Mouse (Mus musculus): ENCODE data around the gene Sar1a. TPM values are rescaled to one million over a fixed set of nuclear protein-coding genes. Genes with fewer than 3 reads are reported as not detected.

The Sar1a gene
- polyA plus RNA-seq, 1 experiment from 2014 or later, result 232 TPM

GRCm38 (mm10) chr10:61657985-61658384 lies 22.1 kb upstream of the Sar1a start:
- H3K27me3 ChIP-seq (ENCODE audit: low read depth, poor library complexity, severe bottlenecking), result no peaks in the 10 kb centered on the region
- no peaks in the 10 kb centered on the region for H3K9me3 ChIP-seq (replicated peaks)
- H3K27ac ChIP-seq (replicated peaks), result no peak overlapping the region
- DNase-seq (ENCODE audit: low spot score), result peak; percentile 18
- 37% methylated on average over 4 of the region's 4 CpGs for WGBS
- no peak overlapping the region for H3K4me3 ChIP-seq
- H3K4me1 ChIP-seq, result no peaks in the 10 kb centered on the region
- peaks cover 83% of the 10 kb centered on the region for H3K36me3 ChIP-seq

DNA sequence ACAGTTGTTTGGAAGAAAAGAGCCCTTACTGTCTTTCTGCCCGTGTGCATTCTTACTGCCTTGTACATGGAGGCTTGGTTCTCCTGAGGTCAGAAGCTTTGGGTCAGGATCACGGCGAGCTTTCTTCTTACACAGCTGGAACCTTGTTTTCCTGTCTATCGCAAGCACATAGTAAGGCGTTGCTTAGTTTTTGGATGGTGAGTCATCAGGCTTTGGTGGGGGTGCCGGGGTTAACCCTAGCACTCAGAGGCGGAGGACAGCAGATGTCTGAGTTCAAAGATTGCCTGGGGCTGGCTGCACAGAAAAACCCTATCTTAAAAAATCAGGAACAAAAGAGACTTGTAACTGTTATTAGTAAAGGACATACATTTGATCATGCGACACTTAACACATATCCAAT lies 18.2 kb upstream of the Sar1a start:
- no peak for DNase-seq (ENCODE audit: low spot score)
- peaks cover 88% of the 10 kb centered on the region for H3K36me3 ChIP-seq
- WGBS, result 81% methylated on average over 8 of the region's 8 CpGs
- H3K4me1 ChIP-seq, result no peaks in the 10 kb centered on the region
- no peak overlapping the region for H3K4me3 ChIP-seq
- no peaks in the 10 kb centered on the region for H3K9me3 ChIP-seq (replicated peaks)
- H3K27ac ChIP-seq (replicated peaks), result no peak overlapping the region
- H3K27me3 ChIP-seq (ENCODE audit: low read depth, poor library complexity, severe bottlenecking), result no peaks in the 10 kb centered on the region

DNA sequence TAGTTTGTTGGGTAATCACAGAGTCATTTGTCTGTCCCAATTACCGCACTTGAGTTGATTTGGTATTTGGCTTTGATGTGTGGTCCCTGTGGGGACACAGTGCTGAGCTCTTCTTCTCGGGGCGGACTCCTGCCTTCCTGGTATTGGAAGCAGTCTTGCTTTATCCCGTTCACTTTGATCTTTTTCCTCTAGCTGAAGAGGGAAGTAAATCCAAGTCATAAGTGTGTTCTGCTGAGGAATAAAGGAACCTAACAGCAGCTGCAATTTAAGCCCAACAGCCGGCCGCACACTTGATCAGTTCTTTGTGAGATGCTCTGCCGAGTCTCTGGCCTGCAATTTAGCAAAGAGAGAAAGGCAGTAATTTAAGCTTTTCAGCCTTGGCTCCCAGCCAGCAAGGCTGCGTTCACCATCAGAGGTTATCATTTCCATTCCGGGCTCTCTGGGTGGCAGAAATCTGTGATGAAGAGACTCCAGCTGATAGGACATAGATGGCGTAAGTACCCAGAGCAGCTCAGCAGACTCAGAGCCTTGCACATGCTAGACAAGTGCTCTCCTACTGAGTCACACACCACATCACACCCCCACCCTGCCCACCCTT lies 17.6 kb upstream of the Sar1a start:
- H3K9me3 ChIP-seq (replicated peaks), result no peaks in the 10 kb centered on the region
- no peak overlapping the region for H3K27ac ChIP-seq (replicated peaks)
- H3K27me3 ChIP-seq (ENCODE audit: low read depth, poor library complexity, severe bottlenecking), result no peaks in the 10 kb centered on the region
- no peak overlapping the region for H3K4me3 ChIP-seq
- H3K36me3 ChIP-seq, result peaks cover 88% of the 10 kb centered on the region
- DNase-seq (ENCODE audit: low spot score), result no peak
- 86% methylated on average over 10 of the region's 10 CpGs for WGBS
- no peaks in the 10 kb centered on the region for H3K4me1 ChIP-seq

DNA sequence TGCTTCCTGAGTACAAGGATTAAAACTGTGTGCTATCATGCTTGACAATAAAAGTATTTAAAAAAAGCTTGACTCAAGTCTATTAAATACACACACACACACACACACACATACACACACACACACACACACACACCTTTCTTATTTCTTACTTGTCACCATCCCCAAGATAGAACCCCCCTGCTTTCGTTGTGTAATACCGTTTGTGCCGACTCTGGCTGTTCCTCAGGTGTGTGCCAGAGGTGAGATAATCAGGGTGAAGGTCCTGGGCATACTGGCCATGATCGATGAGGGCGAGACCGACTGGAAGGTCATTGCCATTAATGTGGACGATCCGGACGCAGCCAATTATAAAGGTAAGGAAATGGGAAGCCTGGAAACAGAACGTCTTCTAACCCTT lies 15.0 kb upstream of the Sar1a start:
- H3K27me3 ChIP-seq (ENCODE audit: low read depth, poor library complexity, severe bottlenecking), result no peaks in the 10 kb centered on the region
- no peak for DNase-seq (ENCODE audit: low spot score)
- H3K36me3 ChIP-seq, result peaks cover 100% of the 10 kb centered on the region
- H3K27ac ChIP-seq (replicated peaks), result no peak overlapping the region
- no peaks in the 10 kb centered on the region for H3K4me1 ChIP-seq
- H3K4me3 ChIP-seq, result no peak overlapping the region
- 93% methylated on average over 10 of the region's 10 CpGs for WGBS
- no peaks in the 10 kb centered on the region for H3K9me3 ChIP-seq (replicated peaks)

DNA sequence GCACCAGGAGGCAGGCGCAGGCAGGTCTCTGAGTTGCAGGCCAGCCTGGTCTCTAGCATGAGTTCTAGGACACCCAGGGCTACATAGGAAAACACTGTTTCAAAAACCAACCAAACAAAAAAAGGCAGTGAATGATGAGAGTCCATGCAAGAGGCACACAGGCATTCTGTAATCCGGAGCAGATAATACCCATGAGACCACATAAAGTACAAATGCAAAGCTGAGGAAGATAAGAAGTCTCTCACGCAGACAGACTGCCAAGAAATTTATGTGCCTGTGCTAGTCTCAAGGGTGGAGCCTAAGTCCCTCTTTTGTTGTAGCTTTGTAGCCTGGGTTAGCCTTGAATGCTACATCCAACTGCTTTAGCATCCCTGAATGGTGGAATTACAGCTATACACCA lies 14.4 kb upstream of the Sar1a start:
- H3K4me3 ChIP-seq, result no peak overlapping the region
- no peaks in the 10 kb centered on the region for H3K9me3 ChIP-seq (replicated peaks)
- no peak overlapping the region for H3K27ac ChIP-seq (replicated peaks)
- no peak for DNase-seq (ENCODE audit: low spot score)
- H3K36me3 ChIP-seq, result peaks cover 100% of the 10 kb centered on the region
- 95% methylated on average over 3 of the region's 3 CpGs for WGBS
- H3K27me3 ChIP-seq (ENCODE audit: low read depth, poor library complexity, severe bottlenecking), result no peaks in the 10 kb centered on the region
- H3K4me1 ChIP-seq, result no peaks in the 10 kb centered on the region

- H3K27ac ChIP-seq (replicated peaks), result no peak overlapping the region
- H3K36me3 ChIP-seq, result peaks cover 99% of the 10 kb centered on the region
- no peaks in the 10 kb centered on the region for H3K27me3 ChIP-seq (ENCODE audit: low read depth, poor library complexity, severe bottlenecking)
- DNase-seq (ENCODE audit: low spot score), result no peak
- no peaks in the 10 kb centered on the region for H3K4me1 ChIP-seq
- H3K4me3 ChIP-seq, result no peak overlapping the region
- no peaks in the 10 kb centered on the region for H3K9me3 ChIP-seq (replicated peaks)
- 92% methylated on average over 7 of the region's 7 CpGs for WGBS
Measured at GRCm38 (mm10) chr10:61669289-61669688, 10.8 kb upstream of the Sar1a start.

DNA sequence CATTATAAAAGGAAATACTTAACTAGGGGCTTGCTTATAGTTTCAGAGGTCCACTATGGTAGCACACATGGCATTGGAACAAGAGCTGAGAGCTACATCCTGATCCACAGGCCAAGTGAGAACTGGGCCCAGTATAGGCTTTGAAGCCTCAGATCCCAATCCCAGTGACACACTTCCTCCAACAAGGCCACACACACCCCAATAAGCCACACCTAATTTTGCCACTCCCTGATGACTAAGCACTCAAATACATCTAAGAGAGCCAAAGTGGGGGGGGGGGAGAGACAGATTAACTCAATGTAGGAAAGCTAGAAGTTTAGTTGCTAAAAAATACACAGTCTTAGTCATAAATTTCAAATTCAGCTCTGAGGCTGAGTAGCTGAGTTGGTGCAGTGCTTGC lies 10.2 kb upstream of the Sar1a start:
- Histone ChIP-seq H3K27me3 (ENCODE audit: low read depth, poor library complexity, severe bottlenecking) (no peaks in the 10 kb centered on the region), H3K4me3 (no peak overlapping the region), H3K9me3 (replicated peaks) (no peaks in the 10 kb centered on the region), H3K4me1 (no peaks in the 10 kb centered on the region), H3K36me3 (peaks cover 99% of the 10 kb centered on the region), H3K27ac (replicated peaks) (no peak overlapping the region)
- no peak for DNase-seq (ENCODE audit: low spot score)

- H3K27ac ChIP-seq (replicated peaks), result no peak overlapping the region
- H3K9me3 ChIP-seq (replicated peaks), result no peaks in the 10 kb centered on the region
- H3K27me3 ChIP-seq (ENCODE audit: low read depth, poor library complexity, severe bottlenecking), result no peaks in the 10 kb centered on the region
- no peak overlapping the region for H3K4me3 ChIP-seq
- H3K36me3 ChIP-seq, result peaks cover 96% of the 10 kb centered on the region
- no peak for DNase-seq (ENCODE audit: low spot score)
- WGBS, result 91% methylated on average over 3 of the region's 3 CpGs
- H3K4me1 ChIP-seq, result no peaks in the 10 kb centered on the region
Measured at GRCm38 (mm10) chr10:61670758-61671157, 9.3 kb upstream of the Sar1a start.

- no peak for DNase-seq (ENCODE audit: low spot score)
- Histone ChIP-seq H3K36me3 (peaks cover 48% of the 10 kb centered on the region), H3K27ac (replicated peaks) (no peak overlapping the region), H3K4me3 (no peak overlapping the region), H3K4me1 (peaks cover 13% of the 10 kb centered on the region), H3K9me3 (replicated peaks) (no peaks in the 10 kb centered on the region), H3K27me3 (ENCODE audit: low read depth, poor library complexity, severe bottlenecking) (no peaks in the 10 kb centered on the region)
- WGBS, result 86% methylated on average over 3 of the region's 3 CpGs
Measured at GRCm38 (mm10) chr10:61675935-61676334, 4.2 kb upstream of the Sar1a start.

- peaks cover 22% of the 10 kb centered on the region for H3K4me1 ChIP-seq
- no peaks in the 10 kb centered on the region for H3K27me3 ChIP-seq (ENCODE audit: low read depth, poor library complexity, severe bottlenecking)
- peak overlapping the region; percentile 93 for H3K27ac ChIP-seq (replicated peaks)
- H3K4me3 ChIP-seq, result peak overlapping the region; percentile 97
- DNase-seq (ENCODE audit: low spot score), result no peak
- 42% methylated on average over 9 of the region's 9 CpGs for WGBS
- no peaks in the 10 kb centered on the region for H3K9me3 ChIP-seq (replicated peaks)
- peaks cover 19% of the 10 kb centered on the region for H3K36me3 ChIP-seq
Measured at GRCm38 (mm10) chr10:61679545-61679944, 554 bp upstream of the Sar1a start.

DNA sequence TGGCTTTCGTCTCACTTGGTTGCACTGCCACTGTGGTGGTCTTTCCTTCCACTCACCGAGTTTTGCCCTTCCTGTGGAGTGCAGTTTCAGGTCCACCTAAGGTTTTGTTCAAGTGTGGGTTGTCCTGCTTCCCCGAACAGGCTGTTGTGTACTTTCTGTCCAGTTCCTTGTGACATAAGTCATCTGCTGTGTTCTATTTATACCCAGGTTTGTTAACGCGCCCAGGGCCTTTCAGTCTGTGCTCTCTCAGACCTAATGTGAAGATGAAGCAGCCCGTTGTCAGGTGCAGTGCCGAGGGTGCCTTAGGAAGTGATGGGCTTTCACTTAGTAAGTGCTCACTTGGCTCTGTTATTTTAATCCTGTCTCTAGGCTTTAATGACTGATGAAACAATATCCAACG lies 9.3 kb downstream of the Sar1a start:
- Histone ChIP-seq H3K27me3 (ENCODE audit: low read depth, poor library complexity, severe bottlenecking) (no peaks in the 10 kb centered on the region), H3K4me3 (no peak overlapping the region), H3K9me3 (replicated peaks) (no peaks in the 10 kb centered on the region), H3K4me1 (no peaks in the 10 kb centered on the region), H3K27ac (replicated peaks) (no peak overlapping the region), H3K36me3 (peaks cover 97% of the 10 kb centered on the region)
- DNase-seq (ENCODE audit: low spot score), result no peak
- WGBS, result 90% methylated on average over 8 of the region's 8 CpGs

- H3K4me1 ChIP-seq, result peaks cover 27% of the 10 kb centered on the region
- no peak for DNase-seq (ENCODE audit: low spot score)
- peaks cover 69% of the 10 kb centered on the region for H3K36me3 ChIP-seq
- WGBS, result 79% methylated on average over 4 of the region's 4 CpGs
- 0 out of 2 replicates have a peak, but pooled peaks cover 9% of the 10 kb centered on the region for H3K27me3 ChIP-seq (ENCODE audit: low read depth, poor library complexity, severe bottlenecking)
- H3K9me3 ChIP-seq (replicated peaks), result no peaks in the 10 kb centered on the region
- H3K27ac ChIP-seq (replicated peaks), result no peak overlapping the region
- no peak overlapping the region for H3K4me3 ChIP-seq
Measured at GRCm38 (mm10) chr10:61693563-61693962, 13.5 kb downstream of the Sar1a start.

DNA sequence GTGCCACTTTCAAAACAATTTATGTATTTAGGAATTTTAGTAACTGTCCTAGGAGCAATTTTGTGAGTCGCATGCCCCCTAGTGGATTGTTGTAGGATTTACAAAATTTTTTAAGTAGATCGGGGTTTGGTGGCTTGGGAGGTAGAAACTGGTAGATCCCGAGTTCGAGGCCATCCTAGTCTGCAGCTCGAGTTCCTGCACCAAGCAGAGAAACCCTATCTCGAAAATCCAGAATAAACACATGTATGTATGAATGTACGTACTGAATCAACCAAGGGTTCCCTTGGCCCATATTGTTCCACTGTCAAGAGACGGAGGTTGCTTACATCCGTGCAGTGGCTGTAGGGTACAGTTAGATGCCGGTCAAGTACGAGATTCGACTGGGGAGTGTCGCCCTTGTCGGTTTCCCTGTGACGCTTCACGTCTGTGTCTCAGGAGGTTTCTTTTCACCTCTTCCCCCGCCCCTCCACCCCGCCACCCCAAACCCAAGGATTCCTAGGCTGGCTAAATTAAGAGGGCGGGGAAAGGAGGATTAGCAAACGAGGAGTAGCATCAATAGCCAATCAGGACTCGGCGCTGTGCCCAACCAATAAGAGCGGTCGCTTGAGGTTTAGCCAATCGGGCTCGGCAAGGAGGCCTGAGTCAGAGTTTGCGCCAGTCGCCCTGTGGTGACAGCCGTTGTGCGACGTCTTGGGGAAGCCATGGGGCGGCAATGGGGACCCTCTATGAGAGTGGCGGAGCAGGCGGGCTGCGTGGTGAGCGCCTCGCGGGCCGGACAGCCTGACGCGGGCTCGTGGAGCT lies 15.0 kb downstream of the Sar1a start, which contains the start of gene Tysnd1:
Gene Tysnd1 (plus strand): TSS at position 645 of the 801 bp plus-strand sequence.
- Histone ChIP-seq H3K4me1 (peaks cover 27% of the 10 kb centered on the region), H3K9me3 (replicated peaks) (no peaks in the 10 kb centered on the region), H3K4me3 (peak within 1 kb of the TSS; percentile 97), H3K27ac (replicated peaks) (peak within 1 kb of the TSS; percentile 86), H3K27me3 (ENCODE audit: low read depth, poor library complexity, severe bottlenecking) (0 out of 2 replicates have a peak, but pooled peaks cover 9% of the 10 kb centered on the region), H3K36me3 (peaks cover 68% of the 10 kb centered on the region)
- peak; percentile 95 for DNase-seq (ENCODE audit: low spot score)
- 1% methylated on average over 42 of the region's 42 CpGs for WGBS
